Mouse (Mus musculus) skeletal muscle tissue, adult 2 months (tissue): Measurements from ENCODE around the gene Gja6.

Experiments
- DNase-seq: peaks from one replicate; pipeline ENCODE4 v3.0.0-alpha.2; 2012; ENCODE audit warnings: low read depth, low spot score

Gene Gja6

DNA sequence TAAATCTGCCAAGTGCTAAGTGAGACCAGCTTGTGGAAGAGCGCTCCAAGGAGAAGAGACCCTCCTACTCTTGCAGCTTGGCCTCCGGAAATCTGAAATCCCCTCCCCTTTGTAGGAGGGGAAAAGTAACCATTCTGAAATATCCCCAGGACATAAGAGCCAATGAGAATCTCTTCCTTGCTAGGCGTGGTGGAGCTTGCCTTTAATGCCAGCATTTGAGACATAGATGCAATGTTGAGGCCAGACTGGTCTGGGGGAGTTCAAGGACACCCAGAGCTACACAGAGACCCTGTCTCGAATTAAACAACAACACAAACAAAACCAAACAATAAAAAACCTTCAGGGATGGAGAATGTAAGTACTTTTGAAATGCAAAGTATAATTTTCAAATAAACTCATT, at the start of gene Gja6:
Gja6 (minus strand) TSS at position 101 of the 400 bp plus-strand sequence.
- no peak for DNase-seq

DNA sequence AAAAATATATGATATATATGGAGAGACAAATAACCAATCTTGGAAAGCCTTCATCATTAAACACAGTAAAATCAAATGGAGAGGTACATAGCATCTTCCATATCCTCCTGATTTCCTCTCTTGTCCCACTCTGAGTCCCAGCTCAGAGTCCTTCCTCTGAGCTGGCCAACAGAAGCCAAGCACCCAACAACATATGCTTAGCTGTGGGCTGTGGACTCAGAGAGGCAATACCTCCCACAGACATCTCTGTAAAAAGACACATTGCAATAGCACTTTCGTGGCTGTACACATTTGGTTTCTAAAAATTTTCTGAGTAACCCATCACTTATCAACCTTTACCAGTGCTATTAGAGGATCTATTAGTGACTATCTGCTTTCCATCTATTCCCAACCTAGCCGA, 42.7 kb upstream of the Gja6 start:
- no peak for DNase-seq

DNA sequence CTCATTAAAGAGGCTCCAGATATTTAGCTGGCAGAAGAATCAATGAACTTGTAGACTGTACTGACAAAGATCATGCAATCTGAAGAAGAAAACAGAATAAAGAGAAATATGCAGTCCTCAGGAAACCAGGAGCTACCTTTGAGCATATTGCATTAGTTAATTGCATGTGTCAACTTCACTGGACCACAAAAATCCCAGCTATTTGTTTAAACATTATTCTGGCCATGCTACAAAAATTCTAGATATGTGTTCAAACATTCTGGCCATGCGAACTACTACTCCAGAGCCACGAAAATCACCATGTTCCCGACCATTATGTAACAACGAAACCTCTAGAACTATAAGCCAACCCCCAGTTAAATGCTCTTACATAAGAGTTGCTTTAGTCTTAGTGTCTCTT, 37.9 kb upstream of the Gja6 start:
- no peak for DNase-seq

DNA sequence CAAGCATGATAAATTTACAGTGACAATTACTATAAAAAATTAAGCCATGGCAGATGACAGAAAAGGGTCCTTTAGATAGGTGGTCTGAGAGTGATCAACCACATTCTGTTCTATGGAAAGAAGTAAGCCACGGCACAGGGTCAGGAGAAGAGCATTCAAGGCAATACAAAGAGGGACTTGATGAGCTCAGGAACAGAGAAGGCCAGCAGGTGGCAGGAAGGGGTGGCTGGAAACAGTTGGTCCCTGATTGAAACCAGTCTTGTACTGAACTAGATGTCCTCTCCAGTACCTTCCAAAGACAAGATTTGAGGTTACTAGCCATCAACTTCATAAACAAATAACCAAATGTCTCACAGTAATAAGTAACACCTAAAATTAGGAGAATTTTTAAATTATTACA, 28.7 kb upstream of the Gja6 start:
- DNase-seq: peak; percentile 0

DNA sequence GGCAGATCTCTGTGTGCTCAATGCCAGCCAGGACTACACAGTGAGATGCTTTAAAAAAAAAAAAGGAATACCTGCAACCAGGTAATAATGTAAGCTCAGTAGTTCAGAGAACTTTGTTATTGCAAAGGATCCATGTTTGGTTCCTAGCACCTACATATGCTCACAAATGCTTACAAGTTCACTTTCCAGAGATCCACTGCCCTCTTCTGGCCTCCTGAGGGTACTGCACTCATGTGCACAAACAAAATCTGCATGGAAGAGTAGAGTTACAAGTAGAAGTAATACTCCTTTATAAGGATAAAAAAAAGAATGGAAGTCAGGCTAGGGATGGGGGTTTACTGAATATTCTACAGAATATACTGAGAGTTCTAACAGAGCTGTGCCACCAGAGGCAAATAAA, 23.8 kb upstream of the Gja6 start:
- no peak for DNase-seq

DNA sequence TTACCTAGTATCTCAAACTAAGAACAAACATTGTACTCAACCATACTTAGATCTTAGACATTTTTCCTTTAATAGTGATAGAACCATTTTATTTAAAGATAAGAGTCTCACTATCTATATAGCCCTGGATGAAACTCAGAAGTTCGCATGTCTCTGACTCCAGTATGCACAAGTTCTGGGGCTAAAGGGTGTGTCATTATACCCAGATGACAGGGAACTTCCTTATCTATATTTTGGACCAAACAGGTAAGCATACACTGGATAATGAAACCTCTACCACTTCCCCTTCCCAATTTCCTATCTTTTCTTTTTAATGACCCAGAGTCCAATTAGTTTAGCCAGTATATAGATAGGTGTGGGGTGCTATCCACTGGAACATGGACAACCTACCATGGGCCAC, 22.0 kb upstream of the Gja6 start:
- no peak for DNase-seq

DNA sequence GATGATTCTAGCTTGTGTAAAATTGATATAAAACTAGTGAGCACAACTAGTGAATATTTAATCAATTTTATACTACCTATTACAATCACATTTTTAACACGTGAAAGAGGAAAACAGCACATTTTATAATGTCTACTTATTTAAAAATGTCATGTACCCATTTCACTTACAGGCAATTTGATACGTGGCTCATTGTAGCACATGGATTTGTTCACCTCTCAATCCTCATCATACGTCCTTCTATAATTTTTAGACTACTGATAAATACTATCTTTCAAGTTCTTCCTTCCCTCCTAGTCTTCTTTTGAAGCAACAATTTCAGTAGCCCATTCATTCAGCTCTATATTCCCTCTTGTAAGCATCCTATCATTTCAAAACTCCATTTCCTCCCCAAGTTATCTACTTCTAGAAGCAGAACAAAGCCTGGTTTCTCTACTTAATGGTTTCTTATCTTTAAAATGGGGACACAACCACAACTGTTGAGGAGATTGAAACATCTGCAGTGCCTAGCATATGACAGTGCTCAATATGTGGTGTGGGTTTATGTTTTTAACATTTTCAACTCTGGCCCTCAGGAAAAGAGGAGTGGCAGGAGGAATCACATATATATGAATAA, 12.3 kb upstream of the Gja6 start:
- DNase-seq: no peak

DNA sequence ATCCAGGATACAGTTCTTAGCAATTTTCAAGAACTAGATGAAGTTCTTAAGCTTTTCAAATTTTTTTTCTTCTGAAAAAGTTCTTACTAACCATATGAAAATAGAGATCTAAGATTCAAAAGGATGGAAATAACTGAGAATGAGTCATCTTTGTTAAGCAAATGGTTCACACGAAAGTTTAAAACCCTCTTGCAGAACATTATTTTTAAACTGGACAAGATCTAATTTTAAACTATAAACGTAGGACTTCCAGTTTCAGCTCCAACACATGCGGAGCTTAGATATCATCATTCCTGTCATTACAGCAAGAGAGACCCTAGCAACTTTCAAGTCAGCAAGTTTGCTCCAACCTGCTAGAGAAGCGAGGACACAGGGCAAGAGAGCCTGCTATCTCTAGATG, 375 bp downstream of the Gja6 start:
- no peak for DNase-seq

DNA sequence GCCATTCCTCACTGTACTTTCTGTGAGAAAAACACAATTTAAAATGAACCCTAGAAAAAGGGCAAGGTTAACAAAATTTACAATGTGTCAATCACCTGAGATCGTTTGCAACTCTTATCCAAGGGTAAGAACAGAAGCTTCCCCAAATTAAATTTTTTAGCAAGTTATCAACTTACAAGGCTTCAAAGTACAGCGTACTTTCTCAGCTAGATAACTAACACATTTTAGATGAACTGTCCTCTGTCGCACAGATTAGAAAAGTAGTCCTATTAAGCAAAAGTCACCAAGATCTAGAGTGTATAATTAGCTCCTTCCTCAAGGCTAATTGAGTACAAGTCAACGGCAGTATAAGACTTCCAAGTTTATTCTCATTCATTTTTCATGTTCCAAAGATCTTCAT, 939 bp downstream of the Gja6 start:
- DNase-seq: no peak

DNA sequence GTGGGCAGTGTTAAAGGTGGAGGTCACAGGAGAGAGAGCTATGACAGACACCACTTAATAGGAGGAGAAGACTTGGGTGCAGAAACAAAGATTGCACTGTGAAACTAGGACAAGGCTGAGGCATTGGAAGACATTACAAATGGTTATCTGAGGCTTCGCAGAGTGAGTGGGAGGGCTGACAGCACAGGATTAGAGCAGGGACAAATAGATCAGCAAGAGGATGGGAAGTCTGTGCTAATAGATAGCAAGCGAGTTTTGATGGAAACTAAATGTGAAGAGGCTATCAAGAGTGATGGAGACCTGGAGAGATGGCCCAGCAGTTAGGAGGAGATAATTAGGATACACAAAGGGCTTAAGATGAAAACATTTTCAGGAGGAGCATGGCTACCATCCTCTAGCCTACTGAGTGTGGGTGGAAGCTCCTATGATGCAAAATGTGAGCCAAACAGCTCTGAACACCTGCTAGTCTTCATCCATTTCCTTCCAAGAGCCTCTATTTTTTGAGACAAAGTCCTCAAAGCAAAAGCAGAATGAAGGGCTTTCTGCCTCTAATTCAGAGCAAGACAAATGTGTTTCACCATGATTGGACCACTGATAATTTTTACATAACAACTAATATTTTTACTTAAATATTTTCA, 1.7 kb downstream of the Gja6 start:
- no peak for DNase-seq

DNA sequence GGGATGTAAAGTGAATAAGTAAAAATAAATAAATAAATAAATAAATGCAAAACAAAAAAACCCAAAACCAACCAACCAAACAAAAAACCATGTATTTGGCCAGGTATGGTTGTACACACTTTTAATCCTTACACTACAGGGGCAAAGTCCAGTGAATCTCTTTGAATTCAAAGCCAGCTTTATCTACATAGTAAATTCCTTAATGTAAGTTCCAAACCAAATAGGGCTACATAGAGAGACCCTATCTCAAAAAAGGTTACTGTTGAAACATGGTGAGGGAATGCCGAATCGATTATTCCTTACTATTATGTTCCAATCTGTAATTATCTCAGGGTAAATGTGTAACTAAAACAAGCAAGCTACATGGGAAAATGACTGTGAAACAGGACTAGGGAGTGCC, 5.7 kb downstream of the Gja6 start:
- DNase-seq: no peak

DNA sequence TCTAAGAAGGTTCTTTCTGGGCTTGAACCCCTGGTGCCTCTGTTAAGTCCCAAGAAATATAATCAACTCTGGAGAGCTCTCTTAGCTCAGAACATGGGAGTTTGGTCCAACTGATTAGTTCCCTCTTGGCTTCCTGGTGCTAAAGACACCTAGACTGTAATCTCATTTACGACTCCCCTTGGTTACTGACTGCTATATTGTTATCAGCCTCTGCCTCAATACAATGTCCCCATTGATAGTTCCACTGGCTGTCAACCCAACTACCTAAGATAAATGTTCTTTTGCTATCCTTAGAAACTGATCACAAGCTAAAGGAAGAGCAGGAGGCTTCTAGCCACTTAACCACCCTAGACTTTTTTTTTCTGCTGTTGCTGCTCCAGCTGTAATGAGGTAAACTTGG, 14.8 kb downstream of the Gja6 start:
- no peak for DNase-seq

DNA sequence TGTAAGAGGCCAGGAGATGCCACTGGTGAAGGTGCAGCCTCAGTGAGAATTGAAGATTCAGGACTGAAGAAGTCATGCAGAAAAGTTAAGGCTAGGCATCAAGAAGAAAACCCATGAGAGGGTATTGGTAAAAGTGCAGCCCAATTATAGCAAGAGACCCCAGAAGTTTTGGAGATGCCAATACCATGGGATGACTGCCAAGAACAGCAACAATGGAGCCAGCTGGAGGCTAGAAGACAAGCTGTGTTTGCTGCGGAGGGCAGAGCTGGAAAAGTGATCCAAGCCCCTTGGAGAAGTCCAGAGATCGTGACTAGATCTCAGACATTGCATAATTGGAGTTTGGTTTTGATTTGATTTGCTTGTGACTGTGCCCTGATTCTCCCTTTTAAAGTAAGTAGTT, 20.6 kb downstream of the Gja6 start:
- DNase-seq: no peak

DNA sequence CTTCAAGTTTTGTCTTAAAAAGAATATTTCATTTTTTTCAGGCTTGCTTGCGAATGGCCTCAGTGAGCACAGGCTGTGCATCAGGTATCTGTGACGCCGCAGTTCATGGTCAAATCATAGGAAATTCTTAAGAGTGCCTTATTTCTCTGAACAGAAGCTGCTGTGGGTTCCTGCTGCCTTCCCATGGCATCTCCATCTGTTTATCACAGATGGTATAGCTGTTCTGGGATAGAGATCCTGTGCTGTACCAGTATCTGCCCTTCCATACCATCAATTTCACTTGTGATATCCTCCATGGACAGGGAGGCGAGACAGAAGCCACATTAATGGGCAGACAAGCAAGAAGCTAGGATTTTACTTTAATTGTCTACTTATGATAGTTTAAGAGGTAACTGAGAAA, 40.3 kb downstream of the Gja6 start:
- no peak for DNase-seq

DNA sequence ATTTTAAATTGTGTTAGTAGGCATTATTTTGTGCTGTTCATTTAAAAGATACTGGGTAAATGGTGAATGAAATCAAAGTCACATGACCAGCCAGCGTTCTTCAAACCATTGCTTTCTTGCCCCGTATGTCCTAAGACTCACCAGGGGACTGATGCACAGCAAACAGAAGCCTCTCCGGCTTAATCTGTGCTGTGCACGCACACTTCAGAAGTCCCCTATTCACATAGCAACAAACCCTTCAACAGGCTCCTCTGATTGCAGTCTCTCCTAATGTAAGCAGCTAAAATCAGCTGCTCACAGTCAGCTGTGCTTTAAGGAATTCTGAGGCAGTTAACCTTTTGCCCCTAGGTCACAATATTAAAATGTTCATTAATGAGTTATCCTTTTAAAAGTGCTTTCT, 41.8 kb downstream of the Gja6 start:
- DNase-seq: no peak

DNA sequence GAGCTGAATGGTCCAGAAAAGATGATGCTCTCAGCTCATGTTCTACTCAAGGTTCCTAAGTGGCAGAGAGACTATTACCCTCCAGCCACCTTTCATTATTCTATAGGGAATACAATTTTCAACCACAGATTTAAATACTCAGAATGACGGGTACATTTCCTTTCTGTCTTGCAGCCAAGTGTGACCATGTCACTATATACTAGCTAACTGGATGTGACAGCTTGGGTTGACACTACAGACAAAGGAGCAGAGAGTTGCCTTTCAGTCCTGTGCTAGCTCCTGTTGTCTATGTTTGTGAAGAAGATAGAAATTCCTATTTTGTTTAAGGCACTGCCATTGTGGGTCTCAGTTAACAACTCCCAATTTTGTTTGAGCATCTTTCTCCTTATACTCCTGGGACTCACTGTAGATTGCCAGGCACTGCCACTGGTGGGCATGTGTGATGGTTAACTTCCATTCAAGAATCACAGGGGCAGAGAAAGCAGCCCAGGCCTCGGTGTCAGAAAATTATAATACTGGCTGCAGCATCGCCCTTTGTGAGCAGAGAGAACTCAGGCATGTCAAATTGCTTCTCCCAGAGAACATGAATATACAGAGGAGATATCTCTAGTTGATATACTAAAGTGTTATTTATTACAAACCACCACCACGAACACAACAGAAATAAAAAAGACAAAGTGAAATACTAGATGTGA, 43.0 kb downstream of the Gja6 start:
- no peak for DNase-seq
